Mouse (Mus musculus) ES-CJ7 (cell line): ENCODE data around the gene St6galnac3.
A peak's percentile ranks its signal among the peaks of the same experiment; 100 is the strongest.

ENCODE experiments used
- DNase-seq: peaks from one replicate; pipeline ENCODE4 v3.0.0; 2011; ENCODE audit warnings: low read depth, low spot score

St6galnac3 gene

DNA sequence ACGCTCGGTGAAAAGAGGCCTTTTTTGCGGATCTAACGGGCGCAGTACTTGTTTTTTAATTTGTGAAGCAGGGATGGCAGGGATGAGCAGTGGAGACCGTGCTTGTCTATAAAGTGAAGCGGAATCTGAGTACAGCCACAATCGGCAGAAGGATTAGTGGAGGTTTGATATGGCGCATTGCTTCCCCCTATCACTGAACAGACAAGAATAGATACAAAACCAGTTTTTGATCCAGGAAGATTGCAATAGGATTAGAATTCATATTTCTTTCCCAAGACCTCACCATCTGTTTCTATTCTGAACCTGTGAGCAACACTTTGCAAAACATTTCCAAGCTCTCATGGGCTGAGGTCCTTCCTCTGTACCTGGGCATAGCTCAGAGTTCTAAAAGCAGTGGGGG, 488.7 kb downstream of the St6galnac3 start:
- DNase-seq: no peak

DNA sequence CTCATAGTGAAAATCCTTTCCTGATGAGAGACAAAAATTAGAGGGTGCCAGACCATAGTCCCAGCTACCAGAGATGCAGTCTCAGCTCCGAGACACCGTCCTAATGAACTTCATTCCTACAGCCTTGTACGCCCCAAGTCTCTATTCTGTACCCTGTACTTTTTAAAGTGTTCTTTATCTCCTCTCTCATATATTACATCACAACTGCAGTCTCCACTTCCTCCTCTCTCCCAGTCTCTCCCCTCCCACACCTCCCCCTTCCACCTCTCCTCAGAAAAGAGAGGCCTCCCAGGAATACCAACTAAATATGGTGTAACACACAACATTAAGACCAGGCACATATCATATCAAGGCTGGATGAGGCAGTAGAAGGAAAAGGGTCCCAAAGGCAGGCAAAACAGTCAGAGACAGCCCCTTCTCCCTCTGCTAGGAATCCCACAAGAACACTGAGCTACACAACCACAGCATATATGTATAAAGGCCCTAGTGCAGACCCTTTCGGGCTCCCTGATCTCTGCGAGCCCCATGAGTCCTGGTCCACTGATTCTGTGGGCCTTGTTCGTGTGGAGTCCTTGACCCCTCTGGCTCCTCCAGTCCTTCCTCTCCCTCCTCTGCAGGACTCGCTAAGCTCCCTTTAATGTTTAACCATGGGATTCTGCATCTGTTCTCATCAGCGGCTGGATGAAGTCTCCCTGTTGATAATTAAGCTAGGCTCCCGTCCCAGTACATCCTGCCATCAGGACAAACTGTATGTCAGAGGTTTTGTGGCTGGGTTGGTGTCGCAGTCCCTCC, 502.2 kb downstream of the St6galnac3 start:
- no peak for DNase-seq

DNA sequence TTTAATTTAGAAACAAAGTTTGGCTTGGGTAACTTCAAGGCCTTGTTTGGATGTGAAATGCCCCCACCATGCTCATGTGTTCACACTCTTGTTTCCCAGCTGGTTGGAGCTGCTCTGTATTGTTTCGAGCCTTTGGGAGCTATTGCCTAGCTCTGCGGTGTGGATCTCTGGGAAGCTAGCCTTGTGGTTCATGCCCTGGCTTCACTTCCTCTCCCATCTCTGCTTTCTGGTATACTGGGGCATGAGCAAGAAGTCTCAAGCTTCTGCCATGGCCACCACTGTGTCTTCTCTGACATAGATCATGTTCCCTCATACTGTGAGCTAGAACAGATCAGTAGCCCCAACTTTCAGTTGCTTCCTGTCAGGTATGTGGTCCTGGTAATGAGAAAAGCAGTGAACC, 505.6 kb downstream of the St6galnac3 start:
- no peak for DNase-seq

DNA sequence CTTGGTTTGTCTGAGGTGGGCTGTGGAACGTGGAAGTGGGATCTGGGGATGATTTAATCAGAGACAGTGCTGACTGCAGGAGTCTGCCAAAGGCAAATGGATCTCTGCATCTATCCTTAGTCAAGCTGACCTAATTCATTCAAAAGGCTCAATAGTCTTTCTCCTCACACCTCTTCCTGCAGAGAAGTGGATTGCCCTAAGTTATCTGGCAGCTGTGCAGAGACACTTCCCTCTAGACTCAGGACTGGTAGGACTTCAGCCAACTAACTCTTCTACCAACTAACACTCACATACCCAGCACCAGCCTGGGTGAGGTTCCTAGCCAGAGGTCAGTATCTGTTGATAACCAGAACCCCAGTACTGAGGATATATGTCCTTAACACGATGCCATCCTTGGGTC, 516.8 kb downstream of the St6galnac3 start:
- DNase-seq: no peak

DNA sequence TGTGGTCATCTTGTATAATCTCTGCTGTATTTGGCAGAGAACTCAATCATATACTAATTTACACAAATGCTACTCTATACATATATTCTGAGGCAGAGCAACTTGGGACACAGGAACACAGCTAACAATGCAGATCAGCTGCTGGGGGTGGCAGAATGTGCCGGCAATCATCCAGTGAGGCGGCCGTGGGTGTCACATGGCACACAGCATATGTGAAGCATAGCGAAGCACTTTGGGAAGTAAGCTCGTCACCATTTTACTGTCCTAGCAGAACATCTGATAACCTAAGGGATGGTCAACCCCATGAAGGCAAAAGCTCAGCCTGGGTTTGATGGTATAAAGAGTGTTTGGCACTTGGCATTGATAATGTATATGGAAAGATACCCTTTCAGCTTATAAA, 520.9 kb downstream of the St6galnac3 start:
- DNase-seq: no peak

DNA sequence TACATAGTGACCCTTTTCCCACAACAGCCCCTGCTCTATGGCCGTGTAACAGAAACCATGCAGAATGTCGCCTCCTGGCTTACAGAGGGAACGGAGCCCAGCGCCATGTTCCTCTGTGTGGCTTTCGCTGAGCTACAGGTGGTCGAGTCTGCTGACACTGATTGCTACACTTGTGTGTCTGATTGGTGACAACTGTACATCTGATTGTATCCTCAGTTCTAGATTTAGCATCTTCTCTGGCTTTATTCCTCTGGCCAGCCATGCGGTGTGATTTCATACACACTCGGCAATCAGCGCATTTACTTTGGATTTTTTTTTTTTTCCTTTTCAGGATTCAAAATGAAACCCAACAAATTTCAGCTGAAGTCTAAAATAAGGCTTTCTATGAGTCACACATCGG, 523.1 kb downstream of the St6galnac3 start:
- no peak for DNase-seq

DNA sequence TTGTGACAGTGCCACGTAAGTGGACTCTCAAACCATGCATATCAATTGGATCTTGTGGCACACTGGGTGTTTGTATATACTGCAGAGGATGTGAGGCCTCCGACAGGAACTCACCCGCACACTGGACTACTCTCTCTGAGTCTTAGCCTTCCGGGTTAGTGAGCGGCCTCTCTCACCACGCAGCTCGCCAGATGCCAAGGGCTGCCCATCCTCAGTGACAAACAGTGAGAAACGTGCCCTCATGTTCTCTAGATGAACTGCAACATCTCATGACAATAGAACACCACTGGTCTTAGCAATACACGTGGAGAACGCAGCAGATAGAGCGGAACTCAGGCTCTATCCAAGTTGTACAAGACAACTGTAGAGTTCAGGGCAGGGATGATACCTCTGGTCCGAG, 524.2 kb downstream of the St6galnac3 start:
- DNase-seq: no peak

DNA sequence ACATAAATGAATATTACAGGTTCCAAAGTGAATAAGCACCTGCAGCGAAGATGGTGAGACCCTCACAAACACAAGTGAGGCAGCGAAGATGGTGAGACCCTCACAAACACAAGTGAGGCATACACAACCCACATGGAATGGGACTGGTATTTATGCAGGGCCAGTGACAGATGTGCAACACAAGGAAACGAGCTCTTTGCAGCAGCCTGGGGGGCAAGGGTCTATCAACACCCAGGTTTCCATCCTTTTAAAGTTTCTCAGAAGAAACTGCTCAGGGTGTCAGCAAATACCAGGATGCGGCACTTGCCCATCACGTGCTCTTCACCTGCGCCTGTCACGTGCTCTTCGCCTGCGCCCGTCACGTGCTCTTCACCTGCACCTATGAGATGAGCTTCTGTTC, 524.9 kb downstream of the St6galnac3 start:
- DNase-seq: no peak

DNA sequence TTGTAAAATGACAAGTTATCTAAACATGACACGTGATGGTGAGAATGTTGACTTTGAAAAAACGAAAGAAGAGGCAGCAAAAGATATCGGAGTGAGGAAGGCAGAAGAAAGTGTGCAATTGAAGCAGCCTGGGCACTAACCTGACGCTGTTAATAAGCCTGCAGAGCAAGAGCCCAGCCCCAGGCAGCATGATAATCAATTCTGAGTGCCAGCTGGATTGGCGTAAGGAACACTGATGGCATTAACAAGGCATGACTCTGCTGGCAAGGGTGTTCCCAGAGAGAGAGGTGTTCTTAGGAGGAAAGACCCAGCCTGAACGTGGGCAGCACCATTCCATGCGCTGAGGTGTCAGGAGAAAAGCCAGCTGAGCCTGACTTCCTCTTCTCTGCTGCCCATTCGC, 525.7 kb downstream of the St6galnac3 start:
- DNase-seq: no peak

DNA sequence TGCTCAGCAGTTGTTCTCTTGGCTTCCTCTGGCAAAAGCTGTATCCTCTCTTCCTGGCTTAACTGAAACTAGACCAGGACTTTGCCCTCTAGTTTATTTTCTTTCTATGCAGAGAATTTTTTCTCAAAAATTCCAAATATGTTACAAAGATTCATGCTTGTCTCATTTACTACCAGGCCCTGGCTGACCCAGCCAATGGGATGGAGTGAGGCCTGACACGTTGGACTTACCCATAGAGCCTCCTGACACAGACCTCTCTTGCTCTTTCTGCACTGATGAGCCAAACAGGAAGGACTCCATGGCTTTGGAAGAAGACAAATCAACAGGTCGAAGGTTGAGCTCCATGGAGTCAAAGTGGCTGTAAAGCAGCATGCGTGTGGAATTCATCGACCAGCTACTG, 526.5 kb downstream of the St6galnac3 start:
- DNase-seq: no peak

DNA sequence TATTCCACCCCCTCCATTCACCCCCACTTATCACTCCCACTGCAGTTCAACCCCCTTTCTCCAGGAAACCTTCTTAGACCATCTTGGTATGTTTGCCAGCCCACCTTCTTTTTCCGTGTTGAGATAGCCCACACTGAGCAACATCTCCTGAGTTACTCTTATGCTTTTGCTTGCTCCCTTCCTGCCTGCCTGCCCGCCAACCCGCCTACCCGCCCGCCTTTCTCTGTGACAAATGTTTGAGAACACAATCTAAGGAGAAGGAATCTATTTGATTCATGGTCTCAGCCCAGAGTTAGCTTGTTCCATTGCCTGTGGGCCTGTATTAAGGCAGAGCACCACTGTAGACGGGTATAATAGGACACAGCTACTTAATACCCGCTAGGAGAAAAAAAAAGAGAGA, 531.9 kb downstream of the St6galnac3 start:
- no peak for DNase-seq

DNA sequence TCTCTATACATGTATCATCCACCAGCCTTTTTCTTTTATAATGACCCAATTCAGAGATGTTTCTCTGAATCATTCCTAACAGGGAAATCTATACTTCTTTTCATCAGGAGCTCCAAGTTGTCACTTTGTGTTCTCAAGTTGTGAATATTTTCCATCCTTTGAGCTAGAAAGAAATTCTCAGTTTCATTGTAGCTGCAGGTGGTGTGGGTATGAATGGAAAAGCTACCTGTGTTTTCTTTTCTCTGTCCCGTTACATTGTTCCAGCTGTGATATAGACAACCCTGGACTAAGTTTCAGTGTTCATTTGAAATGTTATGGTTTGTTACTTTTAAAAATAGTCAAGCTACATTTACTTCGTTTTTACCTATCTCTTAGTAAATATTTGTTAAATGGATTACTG, 534.2 kb downstream of the St6galnac3 start:
- DNase-seq: no peak

DNA sequence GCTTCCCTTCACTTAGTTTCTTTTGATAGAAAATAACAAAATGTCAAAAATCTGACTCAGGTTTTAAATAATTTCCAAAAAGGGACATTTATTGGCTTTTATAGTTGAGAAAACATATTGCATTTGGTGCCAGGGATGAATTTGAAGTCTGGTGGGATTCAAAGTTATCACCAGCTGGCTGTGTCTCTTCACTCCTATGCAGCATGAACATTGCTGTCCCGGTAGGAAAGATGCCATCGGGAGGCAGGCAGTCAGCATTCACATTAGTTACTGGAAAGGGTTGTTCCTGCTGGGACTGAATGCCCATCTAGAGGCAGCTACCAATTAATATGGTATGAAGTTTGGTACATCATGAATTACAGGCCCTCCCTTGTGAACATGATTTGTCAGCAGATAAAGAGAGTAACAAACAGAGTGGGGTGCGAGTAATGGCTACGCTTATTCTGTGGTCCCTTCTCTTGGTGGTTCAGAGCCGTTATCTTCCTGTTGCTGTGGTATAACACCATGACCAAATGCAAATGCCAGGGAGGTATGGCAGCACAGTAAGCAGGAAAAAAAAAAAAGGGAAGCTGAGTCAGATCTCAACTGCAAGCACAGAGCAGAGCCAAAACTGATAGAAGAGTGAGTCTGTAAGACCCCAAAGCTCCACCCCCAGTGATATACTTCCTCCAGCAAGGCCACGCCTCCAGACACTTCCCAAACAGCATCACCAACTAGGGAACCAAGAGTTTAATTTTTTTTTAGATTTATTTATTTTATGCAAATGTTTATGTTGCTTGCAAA, 535.1 kb downstream of the St6galnac3 start:
- no peak for DNase-seq

DNA sequence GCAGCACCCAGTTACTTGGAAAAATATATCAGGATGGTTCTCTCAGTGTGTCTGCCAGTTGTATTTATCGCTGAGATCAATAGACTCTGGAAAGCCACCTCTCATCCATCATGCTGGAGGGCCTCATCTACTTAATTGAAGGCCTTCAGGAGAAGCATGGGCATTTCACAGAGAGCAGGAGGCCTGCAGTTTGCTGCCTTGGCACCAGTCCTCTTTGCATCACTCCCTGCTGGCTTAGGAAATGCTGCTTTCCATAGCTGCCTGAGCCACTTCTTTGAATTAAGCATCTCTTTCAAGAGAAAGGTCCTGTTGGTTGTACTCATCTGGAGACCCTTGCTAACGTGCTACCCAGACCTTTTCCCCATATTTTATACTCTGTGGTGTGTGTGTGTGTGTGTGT, 536.8 kb downstream of the St6galnac3 start:
- DNase-seq: no peak

DNA sequence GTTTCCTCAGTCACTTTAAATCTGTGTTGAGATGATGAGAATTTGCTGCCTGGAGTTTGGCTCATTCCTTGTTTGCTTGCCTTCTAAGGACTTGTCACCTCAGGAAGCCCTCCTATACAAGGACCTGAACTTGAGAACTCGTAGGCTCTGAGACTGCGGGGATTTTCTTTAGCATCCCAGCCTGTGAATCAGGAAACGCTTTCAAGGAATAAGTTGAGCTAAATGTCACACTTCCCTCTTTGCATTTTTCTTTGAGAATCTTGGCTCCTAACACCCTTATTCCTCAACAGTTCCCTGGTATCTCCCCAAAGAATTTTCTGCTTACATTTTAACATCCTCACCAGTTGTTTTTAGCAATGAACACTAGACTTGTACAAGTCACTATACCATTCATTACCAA, 539.9 kb downstream of the St6galnac3 start:
- DNase-seq: no peak

DNA sequence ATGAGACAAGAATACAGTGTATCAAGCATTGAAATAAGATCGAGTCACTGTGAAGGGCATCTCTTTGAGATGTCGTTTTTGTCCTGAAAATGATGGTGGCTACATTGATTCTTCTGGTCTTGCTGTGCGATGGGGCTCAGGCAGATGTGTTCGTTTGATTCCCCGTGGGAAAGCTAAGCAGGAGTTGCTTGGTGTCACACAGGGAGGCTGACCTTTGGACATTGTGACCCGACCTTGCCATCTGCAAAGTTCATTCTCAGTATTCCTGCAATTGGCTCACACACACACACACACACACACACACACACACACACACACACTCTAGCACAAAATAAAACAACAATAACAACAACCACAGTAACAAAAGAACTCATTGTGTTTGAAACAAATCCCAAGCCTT, 543.7 kb downstream of the St6galnac3 start:
- DNase-seq: no peak

DNA sequence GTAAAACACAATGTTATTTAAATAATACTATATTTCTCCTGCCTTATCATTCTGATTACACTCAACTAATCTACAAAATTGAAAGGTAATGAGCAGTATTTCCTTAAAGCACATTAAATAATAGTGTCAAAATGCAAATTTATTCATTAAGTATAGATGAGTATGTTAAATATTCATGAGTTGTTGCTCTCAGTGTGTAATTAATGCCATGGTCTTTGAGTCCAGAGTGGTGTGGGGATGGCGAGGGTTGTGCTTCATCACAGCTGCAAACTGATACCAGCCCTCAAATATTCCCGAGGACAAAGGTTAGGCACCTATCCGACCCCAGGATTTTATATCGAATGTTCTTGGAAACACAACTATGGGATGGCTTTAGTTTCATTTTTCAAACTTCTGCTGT, 548.2 kb downstream of the St6galnac3 start:
- no peak for DNase-seq

DNA sequence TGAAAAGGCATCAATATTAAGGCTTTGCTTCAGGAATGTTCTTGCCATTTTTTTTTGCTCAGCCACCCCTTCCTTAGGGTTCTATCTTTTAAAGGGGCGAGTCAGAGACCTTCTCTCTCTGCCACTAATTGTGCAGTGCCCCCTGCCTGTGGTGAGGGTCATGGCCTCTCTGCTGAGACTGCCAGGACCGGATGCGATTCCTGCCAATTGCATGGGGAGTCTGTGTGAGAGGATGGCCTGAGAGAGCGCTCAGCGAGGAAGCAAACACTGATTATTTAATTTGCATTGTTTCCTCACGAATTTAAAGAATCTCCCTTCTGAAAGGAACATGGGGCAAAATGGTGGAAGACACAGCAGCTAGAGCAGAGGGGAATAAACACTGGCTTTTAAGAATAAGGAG, 548.6 kb downstream of the St6galnac3 start:
- no peak for DNase-seq

DNA sequence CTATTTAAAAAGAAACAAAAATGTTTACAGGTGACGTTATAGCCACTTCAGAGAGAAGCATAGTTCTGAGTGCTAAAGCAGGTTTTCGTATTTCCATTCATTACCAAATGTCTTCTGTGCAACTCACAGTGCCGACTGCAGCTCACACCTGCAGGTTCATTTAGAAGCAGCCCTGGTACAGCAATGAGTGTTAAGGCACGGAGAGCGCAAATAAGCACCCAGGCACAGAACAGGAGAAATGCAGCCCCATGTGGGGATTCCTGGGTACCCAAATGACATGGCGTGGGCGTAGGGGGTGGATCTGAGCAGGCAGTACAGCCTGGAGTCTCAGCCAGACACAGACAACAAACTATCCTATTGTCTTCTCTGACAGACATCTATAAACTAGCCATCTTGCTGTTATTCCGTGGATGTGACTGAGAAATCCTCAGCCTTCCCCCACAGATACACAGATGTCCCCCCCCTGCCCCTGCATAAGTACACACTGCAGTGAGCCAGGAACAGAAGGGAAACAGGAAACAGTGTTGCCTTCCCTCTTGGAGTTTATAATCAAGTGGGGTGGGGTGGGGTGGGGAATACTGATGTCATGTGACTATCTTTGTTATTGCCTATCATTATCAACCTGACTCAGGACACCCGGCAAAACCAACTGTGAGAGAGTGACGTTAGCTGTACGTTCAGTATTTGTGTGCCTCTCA, 550.5 kb downstream of the St6galnac3 start:
- DNase-seq: no peak

DNA sequence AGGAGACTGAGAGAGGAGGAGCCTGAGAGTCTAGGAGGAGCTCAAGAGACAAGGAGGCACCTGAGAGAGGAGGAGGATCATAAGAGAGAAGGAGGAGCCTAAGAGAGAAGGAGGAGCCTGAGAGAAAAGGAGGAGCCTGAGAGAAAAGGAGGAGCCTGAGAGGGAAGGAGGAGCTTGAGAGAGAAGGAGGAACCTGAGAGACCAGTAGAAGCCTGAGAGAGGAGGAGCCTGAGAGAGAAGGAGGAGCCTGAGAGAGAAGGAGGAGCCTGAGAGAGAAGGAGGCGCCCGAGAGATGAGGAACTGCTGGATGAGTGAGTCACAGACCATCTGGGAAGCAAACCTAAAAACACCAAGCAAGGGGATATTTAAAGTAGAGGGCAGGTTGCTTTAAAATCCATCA, 551.4 kb downstream of the St6galnac3 start:
- DNase-seq: peak; percentile 23

DNA sequence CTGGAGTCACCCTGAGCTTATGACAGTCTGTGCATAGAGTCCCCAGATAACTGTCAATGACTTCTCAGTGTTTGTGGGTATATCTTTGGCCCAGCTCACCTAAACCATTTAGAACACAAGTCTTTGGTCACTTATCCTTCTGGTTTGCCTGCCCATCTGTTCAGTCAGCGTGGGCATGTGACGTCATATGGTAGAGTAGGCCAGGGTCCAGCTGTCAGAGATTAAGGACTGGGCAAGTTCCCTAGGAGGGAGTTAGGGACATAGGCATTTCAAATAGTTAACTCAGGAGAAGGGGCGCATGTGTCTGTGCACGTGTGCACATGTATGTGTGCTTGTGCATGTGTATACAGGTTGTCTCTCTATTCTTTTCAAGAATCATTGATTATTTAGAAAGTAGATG, 554.8 kb downstream of the St6galnac3 start:
- no peak for DNase-seq

DNA sequence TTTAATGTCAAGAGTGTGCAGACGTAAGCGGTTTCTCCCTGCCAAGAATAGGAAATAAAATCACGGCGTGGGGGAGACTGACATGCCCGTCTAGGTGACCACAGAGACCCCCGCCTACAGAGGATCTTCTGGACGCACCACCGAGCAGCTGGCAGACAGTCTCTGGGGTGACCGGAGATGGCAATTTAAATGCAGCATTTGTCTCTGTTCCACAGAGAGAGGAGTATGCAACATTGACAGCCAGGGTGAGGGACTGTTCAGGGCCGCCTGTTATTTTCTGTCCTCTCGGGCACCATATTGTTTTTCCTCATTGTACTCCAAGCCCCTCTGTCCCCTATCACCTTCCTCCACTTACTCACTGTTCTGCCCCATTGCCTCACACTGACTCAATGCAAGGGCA, 555.2 kb downstream of the St6galnac3 start:
- DNase-seq: no peak

DNA sequence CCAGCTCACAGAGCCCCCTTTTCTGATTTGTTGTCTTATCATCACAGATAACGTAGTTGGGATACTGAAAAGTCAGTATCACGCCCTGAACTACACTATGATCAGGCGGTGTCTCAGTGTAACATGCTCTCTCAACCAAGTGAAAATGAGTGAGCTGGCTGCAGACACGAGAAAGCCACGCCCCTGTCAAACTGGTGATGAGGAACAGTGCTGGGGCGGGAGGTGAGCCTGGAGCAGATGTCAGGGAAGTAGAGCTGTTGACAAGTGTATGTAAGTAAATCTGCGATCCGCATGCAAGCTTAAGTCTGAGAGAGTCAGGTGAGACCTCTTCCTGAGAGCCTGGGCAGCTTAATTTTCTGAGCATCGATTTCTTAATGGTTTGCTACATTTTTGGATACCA, 563.3 kb downstream of the St6galnac3 start:
- no peak for DNase-seq
